23 mouse cellular contexts compared by ENCODE assay signal in the genomic region with DNA sequence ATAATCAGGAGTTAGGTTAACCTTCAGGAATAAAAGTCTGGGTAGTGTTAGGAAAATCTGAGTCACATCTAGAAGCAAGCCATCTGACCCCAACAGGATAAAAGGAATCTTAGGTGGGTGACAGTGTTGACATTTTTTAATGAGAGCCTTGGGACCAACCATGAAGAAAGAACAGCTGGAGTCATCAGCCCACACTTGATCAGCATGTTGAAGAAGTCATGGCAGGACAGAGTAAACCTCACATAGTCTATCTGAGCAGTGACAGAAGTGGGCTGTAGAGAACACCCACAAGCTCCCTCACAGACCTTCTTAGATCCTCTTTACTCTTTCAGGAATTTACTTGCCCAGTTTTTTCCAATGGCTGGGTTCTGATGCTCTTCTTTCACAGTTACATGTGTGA.
"Had no signal": no experiment of that assay in that cellular context is flagged by ENCODE, and none has a peak within 500 bp of the region (broad histone marks: within the 10 kb centered on the region; RNA-seq: fewer than 3 reads in every experiment).

No protein-coding gene starts in this region.

- DNase-seq: liver; liver, embryonic 13.5 days; liver, postnatal 0 days; midbrain, embryonic 14.5 days; retina, postnatal 1 day; right cerebral cortex, adult 18-20 months; right cerebral cortex, postnatal 25 days; right cerebral cortex, postnatal 4 days; spleen, adult 18-20 months; thymus, adult 18-20 months; thymus, postnatal 14 days; thymus, postnatal 36 days had no signal

- H3K4me3 ChIP-seq: liver, embryonic 13.5 days; liver, embryonic 15.5 days; lung, embryonic 15.5 days; megakaryocyte, embryonic 14.5 days; midbrain, embryonic 10.5 days; midbrain, embryonic 12.5 days; myocyte; neural tube, embryonic 13.5 days; neural tube, embryonic 15.5 days had no signal

- H3K27ac ChIP-seq: liver, embryonic 13.5 days; liver, embryonic 15.5 days; lung, embryonic 15.5 days; macrophage; midbrain, embryonic 10.5 days; midbrain, embryonic 12.5 days; neural tube, embryonic 13.5 days; neural tube, embryonic 15.5 days had no signal

- H3K4me1 ChIP-seq: liver, embryonic 13.5 days; liver, embryonic 15.5 days; lung, embryonic 15.5 days; megakaryocyte, embryonic 14.5 days; midbrain, embryonic 10.5 days; midbrain, embryonic 12.5 days; neural tube, embryonic 13.5 days; neural tube, embryonic 15.5 days had no signal

- H3K4me2 ChIP-seq: liver, embryonic 11.5 days; liver, embryonic 13.5 days; liver, embryonic 15.5 days; lung, embryonic 15.5 days; midbrain, embryonic 12.5 days; neural tube, embryonic 13.5 days; neural tube, embryonic 15.5 days had no signal

- ATAC-seq: liver, postnatal 0 days; midbrain, embryonic 16.5 days had no signal

- H3K27me3 ChIP-seq: liver, embryonic 13.5 days; liver, embryonic 15.5 days; lung, embryonic 15.5 days; megakaryocyte, embryonic 14.5 days; midbrain, embryonic 12.5 days; neural tube, embryonic 13.5 days; neural tube, embryonic 15.5 days had no signal

- H3K36me3 ChIP-seq: liver, embryonic 13.5 days; liver, embryonic 15.5 days; lung, embryonic 15.5 days; midbrain, embryonic 10.5 days; midbrain, embryonic 12.5 days; neural tube, embryonic 13.5 days; neural tube, embryonic 15.5 days had no signal

- H3K9me3 ChIP-seq: liver, embryonic 13.5 days; liver, embryonic 15.5 days; lung, embryonic 15.5 days; megakaryocyte, embryonic 14.5 days; midbrain, embryonic 10.5 days; midbrain, embryonic 12.5 days; neural tube, embryonic 13.5 days; neural tube, embryonic 15.5 days had no signal

- H3K9ac ChIP-seq: liver, embryonic 13.5 days; liver, embryonic 15.5 days; liver, postnatal 0 days; lung, embryonic 15.5 days; midbrain, embryonic 12.5 days; neural tube, embryonic 13.5 days; neural tube, embryonic 15.5 days had no signal
